Mouse (Mus musculus) neural tube, embryonic 11.5 days (tissue): Measurements from ENCODE around the gene Bace2. TPM values are rescaled to one million over a fixed set of nuclear protein-coding genes. Genes with fewer than 3 reads are reported as not detected.

Experiments used
- ATAC-seq: fragments of 200-750 bp; cut with Nextera tagmentation; 2 replicates; pipeline ENCODE4 v1.8.0; 2017; ENCODE audit warnings: moderate number of reproducible peaks, mild to moderate bottlenecking, moderate TSS enrichment, moderate library complexity; ENCODE audit not compliant: insufficient read depth, low FRiP score, low TSS enrichment
- DNase-seq: peaks from one replicate; pipeline ENCODE4 v3.0.0-alpha.2; 2015; ENCODE audit warnings: low spot score
- H3K27ac ChIP-seq: fragments of 300-500 bp; sonication (generic); 2 replicates; pipeline ENCODE4 v1.5.1; 2014; ENCODE audit warnings: low read depth, mild to moderate bottlenecking, low read length
- H3K27me3 ChIP-seq: fragments of 300-500 bp; sonication (generic); 2 replicates; pipeline ENCODE4 v1.6.1; 2014; ENCODE audit warnings: mild to moderate bottlenecking, low read length, mixed read lengths; ENCODE audit not compliant: control insufficient read depth, insufficient read depth
- H3K36me3 ChIP-seq: fragments of 300-500 bp; sonication (generic); 2 replicates; pipeline ENCODE4 v1.6.1; 2014; ENCODE audit warnings: mild to moderate bottlenecking, low read length, moderate library complexity, mixed read lengths; ENCODE audit not compliant: control insufficient read depth, insufficient read depth
- H3K4me1 ChIP-seq: fragments of 300-500 bp; sonication (generic); 2 replicates; pipeline ENCODE4 v1.6.1; 2014; ENCODE audit warnings: low read length, mixed read lengths; ENCODE audit not compliant: control insufficient read depth, insufficient read depth
- H3K4me2 ChIP-seq: fragments of 300-500 bp; sonication (generic); 2 replicates; pipeline ENCODE4 v1.6.1; 2014; ENCODE audit warnings: low read depth, mild to moderate bottlenecking, moderate library complexity
- H3K4me3 ChIP-seq: fragments of 300-500 bp; sonication (generic); 2 replicates; pipeline ENCODE4 v1.5.1; 2014; ENCODE audit warnings: low read depth, low read length
- H3K9ac ChIP-seq: fragments of 300-500 bp; sonication (generic); 2 replicates; pipeline ENCODE4 v1.6.1; 2014; ENCODE audit warnings: mild to moderate bottlenecking, low read length
- H3K9me3 ChIP-seq: fragments of 300-500 bp; sonication (generic); 2 replicates; pipeline ENCODE4 v1.6.1; 2016; ENCODE audit warnings: low read length; ENCODE audit not compliant: control insufficient read depth
- WGBS: fragments of 180-500 bp; shearing (Covaris S2); extraction: QIAGEN DNeasy Blood & Tissue Kit; methylation state at CpG from one replicate; pipeline ENCODE4 v1.1.7; 2014; 5-methylcytosine and 5-hydroxymethylcytosine counted together
- polyA plus RNA-seq: library from polyadenylated mRNA; unstranded; fragments of >200 nt; fragmentation: Nextera tagmentation; extraction: Ambion mirVana; gene quantifications from 2 replicates; pipeline ENCODE4 v1.2.1, GENCODE M21; 2014

The Bace2 gene
- polyA plus RNA-seq, 1 experiment from 2014 or later: 3.0 TPM

DNA sequence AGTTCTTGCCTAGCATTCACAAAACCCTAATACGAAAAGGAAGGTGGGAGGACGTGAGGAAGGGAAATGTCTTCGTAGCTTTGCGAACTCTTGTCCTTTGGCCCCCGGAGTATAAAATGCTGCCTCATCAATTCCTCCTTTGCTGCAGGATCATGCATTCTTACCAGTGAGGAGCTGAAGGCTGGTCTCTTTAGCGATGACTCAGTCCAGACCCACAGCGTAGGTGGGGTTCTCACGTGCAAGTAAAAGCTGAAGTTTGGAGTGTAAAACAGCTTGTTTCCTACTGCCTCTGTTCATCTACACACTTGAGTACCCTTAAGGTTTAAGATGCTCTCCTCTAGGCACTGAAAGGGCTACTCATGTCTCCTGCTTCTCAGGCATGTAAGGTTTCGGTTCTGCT, 85.4 kb downstream of the Bace2 start:
- Histone ChIP-seq H3K27ac (no peak overlapping the region), H3K27me3 (no peaks in the 10 kb centered on the region), H3K9me3 (no peaks in the 10 kb centered on the region), H3K4me3 (no peak overlapping the region), H3K4me1 (no peaks in the 10 kb centered on the region), H3K9ac (no peak overlapping the region), H3K36me3 (no peaks in the 10 kb centered on the region), H3K4me2 (no peak overlapping the region)
- ATAC-seq (no peak), DNase-seq (no peak)
- WGBS: 90% methylated on average over 9 of the region's 9 CpGs

DNA sequence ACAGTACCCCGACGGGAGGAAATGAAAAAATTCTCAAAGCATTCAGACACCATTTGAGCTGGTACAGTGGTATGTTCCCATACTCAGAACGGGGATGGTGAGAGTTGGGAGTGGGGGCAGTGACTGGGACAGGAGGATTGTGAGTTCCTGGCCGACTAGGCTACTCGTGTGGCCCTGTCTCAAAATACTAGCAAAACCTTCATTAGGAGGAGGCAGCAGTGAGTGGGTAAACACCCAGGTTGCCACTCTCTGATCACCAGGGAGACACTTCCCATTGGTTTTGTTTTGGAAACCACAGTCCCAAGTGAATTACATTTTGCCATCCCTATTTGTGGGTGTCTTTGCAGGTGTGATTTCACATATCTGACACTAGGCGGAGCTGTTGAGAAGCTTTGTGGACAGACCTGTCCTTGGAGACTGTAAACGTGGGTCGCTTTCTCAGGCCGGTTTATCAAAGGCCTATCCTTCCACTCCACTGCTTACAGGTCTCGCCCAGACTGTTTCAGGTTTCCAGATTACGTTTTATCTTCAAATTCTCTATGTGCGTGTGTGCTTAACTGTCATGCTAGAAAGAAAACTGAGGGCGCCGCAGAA, 87.2 kb downstream of the Bace2 start:
- 54% methylated on average over 14 of the region's 14 CpGs for WGBS
- Histone ChIP-seq H3K27me3 (no peaks in the 10 kb centered on the region), H3K36me3 (no peaks in the 10 kb centered on the region), H3K4me1 (no peaks in the 10 kb centered on the region), H3K9me3 (no peaks in the 10 kb centered on the region), H3K4me2 (no peak overlapping the region), H3K4me3 (no peak overlapping the region), H3K9ac (no peak overlapping the region), H3K27ac (no peak overlapping the region)
- ATAC-seq: no peak
- DNase-seq: peak; percentile 41

DNA sequence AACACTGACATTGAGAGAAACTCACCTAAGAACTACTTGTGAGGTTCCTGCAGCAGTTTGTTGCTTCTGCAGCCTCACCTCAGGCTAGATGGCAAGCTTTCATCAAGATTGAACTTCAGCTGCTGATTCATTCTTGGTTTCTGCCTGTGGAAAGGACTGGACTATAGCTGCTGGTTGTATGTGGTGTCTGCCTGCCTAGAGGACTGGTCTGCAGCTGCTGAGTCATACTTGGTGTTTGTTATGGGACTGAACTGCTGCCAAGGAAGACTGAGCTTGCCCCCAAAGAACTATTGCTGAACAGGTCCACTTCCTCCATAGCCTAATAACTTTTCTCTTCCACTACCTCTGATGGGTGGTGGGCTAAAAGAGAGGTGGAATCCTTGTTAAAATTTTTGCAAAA, 90.8 kb downstream of the Bace2 start:
- no peaks in the 10 kb centered on the region for H3K9me3 ChIP-seq
- no peak overlapping the region for H3K4me3 ChIP-seq
- no peak overlapping the region for H3K9ac ChIP-seq
- H3K27me3 ChIP-seq: no peaks in the 10 kb centered on the region
- no peak overlapping the region for H3K4me2 ChIP-seq
- no peak overlapping the region for H3K27ac ChIP-seq
- H3K36me3 ChIP-seq: no peaks in the 10 kb centered on the region
- no peak for DNase-seq
- no peaks in the 10 kb centered on the region for H3K4me1 ChIP-seq
- no peak for ATAC-seq

DNA sequence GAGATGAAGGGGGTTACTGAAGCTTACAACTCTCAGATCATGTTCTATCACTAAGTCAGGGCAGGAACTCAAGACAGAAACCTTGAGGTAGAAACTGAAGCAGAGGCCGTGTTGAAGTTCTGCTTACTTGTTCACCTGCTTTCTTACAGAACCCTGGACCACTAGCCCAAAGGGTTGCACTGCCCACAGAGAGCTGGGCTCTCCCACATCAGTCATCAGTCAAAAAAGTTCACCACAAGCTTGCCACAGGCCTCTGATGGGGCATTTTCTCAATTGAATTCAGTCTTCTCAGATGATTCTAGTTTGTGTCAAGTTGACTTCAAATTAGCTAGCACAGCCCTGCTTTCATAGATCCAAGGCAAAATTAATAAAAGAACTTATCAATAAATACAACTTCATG, 103.3 kb downstream of the Bace2 start:
- DNase-seq: no peak
- WGBS: 71% methylated on average over 1 of the region's 1 CpGs
- no peak overlapping the region for H3K27ac ChIP-seq
- H3K9ac ChIP-seq: no peak overlapping the region
- no peak overlapping the region for H3K4me3 ChIP-seq
- no peaks in the 10 kb centered on the region for H3K36me3 ChIP-seq
- no peaks in the 10 kb centered on the region for H3K9me3 ChIP-seq
- H3K4me1 ChIP-seq: no peaks in the 10 kb centered on the region
- no peaks in the 10 kb centered on the region for H3K27me3 ChIP-seq
- H3K4me2 ChIP-seq: no peak overlapping the region
- ATAC-seq: no peak

DNA sequence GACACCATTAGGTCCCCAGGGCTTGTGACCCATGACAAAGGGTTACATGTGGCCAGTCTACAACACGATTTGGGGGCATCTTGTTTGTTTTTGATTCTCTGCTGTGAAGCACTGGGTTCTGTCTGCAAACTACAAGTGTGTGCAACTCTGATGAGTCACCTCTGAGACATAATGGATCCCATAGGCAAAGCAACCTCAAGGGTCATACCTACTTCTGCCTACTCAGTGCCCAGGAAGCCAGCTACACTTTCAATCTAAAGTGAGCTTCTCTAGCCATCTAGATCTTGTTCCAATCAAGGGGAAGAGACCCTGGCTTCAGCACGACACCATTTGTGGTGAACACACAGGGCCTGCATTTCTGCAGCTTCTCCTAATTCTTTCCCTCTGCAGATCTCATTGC, 104.7 kb downstream of the Bace2 start:
- H3K27me3 ChIP-seq: no peaks in the 10 kb centered on the region
- H3K4me1 ChIP-seq: no peaks in the 10 kb centered on the region
- H3K36me3 ChIP-seq: no peaks in the 10 kb centered on the region
- no peak overlapping the region for H3K9ac ChIP-seq
- 66% methylated on average over 2 of the region's 2 CpGs for WGBS
- H3K9me3 ChIP-seq: no peaks in the 10 kb centered on the region
- no peak overlapping the region for H3K4me2 ChIP-seq
- ATAC-seq (no peak), DNase-seq (no peak)
- H3K27ac ChIP-seq: no peak overlapping the region
- no peak overlapping the region for H3K4me3 ChIP-seq

DNA sequence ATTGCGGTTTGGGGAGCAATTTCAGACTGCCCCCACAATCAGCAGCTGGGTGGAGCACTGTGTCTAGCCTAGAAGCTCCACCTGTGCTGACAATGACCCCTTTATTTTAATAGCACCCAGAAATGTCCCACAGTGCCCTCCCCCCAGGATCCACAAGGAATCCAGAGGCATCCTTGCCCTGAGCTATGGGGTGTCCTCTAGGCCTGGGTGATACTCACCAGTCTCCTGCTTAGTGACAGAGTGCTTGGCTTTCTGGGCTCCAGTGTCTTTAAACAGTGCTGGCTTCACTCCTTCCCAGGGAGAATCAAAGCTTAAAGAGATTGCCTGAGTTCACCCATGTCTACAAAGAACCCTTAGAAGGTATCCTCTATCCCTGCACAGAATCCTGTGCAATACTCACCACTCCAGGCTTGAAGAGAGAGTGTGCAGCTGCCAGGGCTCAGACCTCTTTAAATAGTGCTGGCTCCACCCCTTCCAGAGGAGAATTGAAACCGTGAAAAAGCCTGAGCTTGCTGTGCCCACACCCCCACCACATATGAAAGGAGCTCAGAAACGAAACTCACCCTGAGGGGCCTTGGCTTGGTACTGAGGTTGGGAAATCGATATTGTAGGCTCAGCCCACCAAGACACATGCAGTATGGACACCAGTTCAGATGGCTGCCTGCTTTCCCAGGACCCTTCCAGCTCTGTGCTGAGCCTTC, 106.1 kb downstream of the Bace2 start, which contains the start of gene Mx1:
TSS of gene Mx1 (minus strand) at position 427 of the 701 bp plus-strand sequence.
- DNase-seq: no peak
- Histone ChIP-seq H3K9ac (no peak within 1 kb of the TSS), H3K27ac (no peak within 1 kb of the TSS), H3K9me3 (no peaks in the 10 kb centered on the region), H3K4me3 (no peak within 1 kb of the TSS), H3K27me3 (no peaks in the 10 kb centered on the region), H3K36me3 (no peaks in the 10 kb centered on the region), H3K4me2 (no peak within 1 kb of the TSS), H3K4me1 (no peaks in the 10 kb centered on the region)
- WGBS: 37% methylated on average over 4 of the region's 4 CpGs
- no peak for ATAC-seq

DNA sequence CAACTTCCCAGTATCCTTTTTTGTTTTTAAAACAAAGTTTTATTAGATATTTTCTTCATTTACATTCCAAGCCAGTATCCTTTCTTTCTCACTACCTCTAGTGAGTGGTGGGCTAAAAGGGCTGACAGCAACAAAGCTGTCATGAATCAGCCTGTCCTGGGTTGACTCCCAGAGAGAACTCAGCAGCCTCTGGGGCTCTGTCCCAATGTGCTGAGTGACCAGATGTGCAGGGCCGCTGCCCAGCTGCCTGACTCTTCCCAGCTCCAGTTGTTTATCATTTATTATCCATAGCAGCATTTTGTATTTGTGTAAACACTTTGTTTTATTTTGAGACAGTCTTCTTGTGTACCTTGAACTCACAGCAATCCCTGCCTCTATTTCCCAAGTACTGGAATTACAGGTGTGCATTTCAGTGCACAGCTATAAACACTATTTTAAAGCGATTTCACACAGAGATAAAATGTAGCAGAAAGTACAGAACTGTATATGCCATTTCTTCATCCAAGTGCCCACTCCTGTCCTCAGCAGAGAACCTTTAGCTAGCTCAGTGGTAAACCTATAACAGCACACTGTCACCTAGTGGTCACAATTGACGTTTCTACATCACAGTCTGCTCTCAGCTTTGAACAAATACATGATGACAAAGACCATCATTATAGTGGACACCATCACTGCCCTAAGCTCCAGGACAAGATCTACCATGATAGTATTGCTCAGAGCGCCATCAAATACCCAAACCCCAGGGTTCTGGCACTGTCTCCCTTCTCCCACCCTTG, 109.8 kb downstream of the Bace2 start:
- H3K36me3 ChIP-seq: no peaks in the 10 kb centered on the region
- no peak overlapping the region for H3K9ac ChIP-seq

DNA sequence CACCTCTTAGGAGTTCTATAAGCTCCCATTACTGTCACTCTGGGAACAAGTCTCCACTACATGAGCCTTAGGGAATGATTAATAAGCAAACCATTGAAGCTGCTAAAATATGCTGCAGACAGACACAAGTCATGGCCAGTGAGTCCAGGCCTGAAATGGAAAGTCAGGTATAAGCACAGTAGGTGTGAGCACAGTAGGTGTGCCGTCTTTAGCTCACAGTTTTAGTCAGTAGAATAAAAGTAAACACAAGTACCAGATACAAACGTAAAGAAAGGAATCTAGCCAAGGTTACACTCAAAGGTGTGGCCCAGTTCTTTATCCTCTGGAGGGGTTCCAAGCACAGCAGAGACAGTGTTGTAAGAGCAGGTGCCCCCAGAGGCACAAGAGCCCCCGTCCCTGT, 110.9 kb downstream of the Bace2 start:
- WGBS: 74% methylated on average over 3 of the region's 3 CpGs
- Histone ChIP-seq H3K9ac (no peak overlapping the region), H3K36me3 (no peaks in the 10 kb centered on the region), H3K4me1 (no peaks in the 10 kb centered on the region), H3K4me2 (no peak overlapping the region), H3K4me3 (no peak overlapping the region), H3K9me3 (no peaks in the 10 kb centered on the region), H3K27ac (no peak overlapping the region), H3K27me3 (no peaks in the 10 kb centered on the region)
- DNase-seq (no peak), ATAC-seq (no peak)

More for the DNA sequence above, 109.8 kb downstream of the Bace2 start:
- H3K9me3 ChIP-seq: no peaks in the 10 kb centered on the region
- ATAC-seq (no peak), DNase-seq (no peak)
- H3K27ac ChIP-seq: no peak overlapping the region
- no peaks in the 10 kb centered on the region for H3K4me1 ChIP-seq
- H3K4me2 ChIP-seq: no peak overlapping the region
- H3K27me3 ChIP-seq: no peaks in the 10 kb centered on the region
- H3K4me3 ChIP-seq: no peak overlapping the region
- 52% methylated on average over 4 of the region's 4 CpGs for WGBS
